ENCODE assay signal across 8 mouse cellular contexts in the genomic region with DNA sequence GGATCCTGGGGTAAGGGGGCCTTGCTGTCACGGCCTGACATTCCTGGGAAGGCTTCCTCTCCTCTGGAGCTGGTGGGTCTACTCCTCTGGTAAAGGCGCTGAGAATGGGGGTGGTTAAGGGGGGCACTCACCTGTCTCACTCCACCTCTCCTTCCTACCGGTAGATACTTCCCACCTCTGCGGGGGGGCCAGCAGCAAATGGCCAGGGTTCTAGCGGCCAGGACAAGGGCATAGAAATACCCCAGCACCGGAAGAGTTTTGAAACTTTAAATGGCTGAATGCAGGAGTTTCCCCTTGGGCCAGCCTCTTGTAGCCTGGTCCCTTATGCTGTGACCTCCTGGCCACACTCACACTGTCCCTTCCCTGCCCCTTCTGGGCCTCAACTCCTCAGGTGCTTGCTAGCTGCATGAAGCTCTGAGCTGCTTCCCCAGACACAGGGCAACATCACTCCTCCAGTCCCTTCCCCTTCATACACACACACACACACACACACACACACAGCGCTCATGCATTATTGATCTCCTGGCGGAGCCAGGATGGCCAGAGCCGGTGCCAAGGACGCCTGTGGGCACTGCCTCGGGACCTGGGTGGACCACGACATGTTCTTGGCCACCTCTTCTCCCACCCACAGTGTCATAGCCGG. TPM values are rescaled to one million over a fixed set of nuclear protein-coding genes. Genes with fewer than 3 reads are reported as not detected.
A peak's percentile ranks its signal among the peaks of the same experiment; 100 is the strongest.
DNase-seq lines count a peak whose midpoint lies in the region; ATAC-seq and TF ChIP-seq lines count a peak whose summit lies in the region.

No protein-coding gene starts in this region.

- ATAC-seq in heart, embryonic 13.5 days (ENCODE audit: extremely low read depth, insufficient number of reproducible peaks, low FRiP score, low TSS enrichment), result no peak
- peak; percentile 49 for ATAC-seq in forebrain, embryonic 11.5 days (replicated peaks; ENCODE audit: low FRiP score)
- ATAC-seq in liver, embryonic 12.5 days, result peak; percentile 28; the same call in 1 of the 2 replicates
- no peak for ATAC-seq in stomach, embryonic 15.5 days (ENCODE audit: insufficient read depth, low FRiP score, low read depth)
- ATAC-seq in monocyte, adult 5-6 weeks (replicated peaks; ENCODE audit: insufficient number of reproducible peaks, low FRiP score, low TSS enrichment, poor library complexity, severe bottlenecking), result no peak; the same call in 1 of the 2 replicates

- H3K4me3 ChIP-seq in heart, embryonic 13.5 days, result peak overlapping the region; percentile 79
- peak overlapping the region; percentile 83 for H3K4me3 ChIP-seq in ES-Bruce4 (ENCODE audit: low read depth, low read length)
- H3K4me3 ChIP-seq in forebrain, embryonic 11.5 days (ENCODE audit: low read depth, low read length), result peak overlapping the region; percentile 56
- peak overlapping the region; percentile 69 for H3K4me3 ChIP-seq in liver, embryonic 12.5 days
- peak overlapping the region; percentile 62 for H3K4me3 ChIP-seq in stomach, embryonic 15.5 days (replicated peaks)

- TF ChIP-seq EP300 in ES-Bruce4 (IDR thresholded peaks at IDR 0.05; ENCODE audit: insufficient read depth, low read depth, low read length), result no peak

- WGBS in heart, embryonic 13.5 days, result 25% methylated on average over 13 of the region's 13 CpGs
- 35% methylated on average over 13 of the region's 13 CpGs for WGBS in forebrain, embryonic 11.5 days
- 16% methylated on average over 13 of the region's 13 CpGs for WGBS in liver, embryonic 12.5 days (ENCODE audit: insufficient replicate concordance)
- 21% methylated on average over 13 of the region's 13 CpGs for WGBS in stomach, embryonic 15.5 days

- peak overlapping the region; percentile 98 for H3K4me2 ChIP-seq in heart, embryonic 13.5 days
- H3K4me2 ChIP-seq in forebrain, embryonic 11.5 days (ENCODE audit: low read depth, low read length, severe bottlenecking), result peak overlapping the region; percentile 89
- H3K4me2 ChIP-seq in liver, embryonic 12.5 days, result peak overlapping the region; percentile 81
- peak overlapping the region; percentile 88 for H3K4me2 ChIP-seq in stomach, embryonic 15.5 days

- no peak for DNase-seq in heart, adult 18-20 months
- DNase-seq in forebrain, embryonic 11.5 days (ENCODE audit: low spot score), result no peak
- DNase-seq in kidney, adult 11 months, result no peak

- no peak for TF ChIP-seq POLR2A in ES-Bruce4 (IDR thresholded peaks at IDR 0.05; ENCODE audit: insufficient read depth, low read length)

- no peak for TF ChIP-seq CTCF in ES-Bruce4 (IDR thresholded peaks at IDR 0.05; ENCODE audit: low read depth, low read length)

- peak overlapping the region; percentile 91 for H3K9ac ChIP-seq in heart, embryonic 13.5 days
- H3K9ac ChIP-seq in ES-Bruce4 (ENCODE audit: low read depth, poor library complexity, severe bottlenecking), result peak overlapping the region; percentile 48
- H3K9ac ChIP-seq in forebrain, embryonic 11.5 days (ENCODE audit: low read length), result peak overlapping the region; percentile 64
- H3K9ac ChIP-seq in liver, embryonic 12.5 days, result peak overlapping the region; percentile 83
- H3K9ac ChIP-seq in stomach, embryonic 15.5 days, result peak overlapping the region; percentile 83

- H3K9me3 ChIP-seq in heart, embryonic 13.5 days, result no peaks in the 10 kb centered on the region
- no peaks in the 10 kb centered on the region for H3K9me3 ChIP-seq in ES-Bruce4 (replicated peaks; ENCODE audit: control insufficient read depth, insufficient read depth, low read length, poor library complexity, severe bottlenecking)
- H3K9me3 ChIP-seq in forebrain, embryonic 11.5 days (ENCODE audit: control insufficient read depth, low read length), result no peaks in the 10 kb centered on the region
- no peaks in the 10 kb centered on the region for H3K9me3 ChIP-seq in liver, embryonic 12.5 days (replicated peaks)
- no peaks in the 10 kb centered on the region for H3K9me3 ChIP-seq in stomach, embryonic 15.5 days

- peak overlapping the region; percentile 61 for H3K27ac ChIP-seq in heart, embryonic 13.5 days (replicated peaks)
- no peak overlapping the region for H3K27ac ChIP-seq in ES-Bruce4 (ENCODE audit: insufficient read depth, low read length)
- no peak overlapping the region for H3K27ac ChIP-seq in forebrain, embryonic 11.5 days (ENCODE audit: low read depth, low read length)
- peak overlapping the region; percentile 74 for H3K27ac ChIP-seq in liver, embryonic 12.5 days
- H3K27ac ChIP-seq in stomach, embryonic 15.5 days, result peak overlapping the region; percentile 75

- peaks cover 24% of the 10 kb centered on the region for H3K4me1 ChIP-seq in heart, embryonic 13.5 days
- H3K4me1 ChIP-seq in ES-Bruce4 (ENCODE audit: control insufficient read depth, insufficient read depth, low read length), result no peaks in the 10 kb centered on the region
- peaks cover 11% of the 10 kb centered on the region for H3K4me1 ChIP-seq in forebrain, embryonic 11.5 days (replicated peaks; ENCODE audit: control insufficient read depth, insufficient read depth, low read length)
- peaks cover 30% of the 10 kb centered on the region for H3K4me1 ChIP-seq in liver, embryonic 12.5 days
- H3K4me1 ChIP-seq in stomach, embryonic 15.5 days, result peaks cover 26% of the 10 kb centered on the region

- H3K27me3 ChIP-seq in heart, embryonic 13.5 days (replicated peaks), result no peaks in the 10 kb centered on the region
- no peaks in the 10 kb centered on the region for H3K27me3 ChIP-seq in ES-Bruce4 (ENCODE audit: control insufficient read depth, insufficient read depth, low read length, poor library complexity, severe bottlenecking)
- no peaks in the 10 kb centered on the region for H3K27me3 ChIP-seq in forebrain, embryonic 11.5 days (ENCODE audit: control insufficient read depth, insufficient read depth, low read length)
- H3K27me3 ChIP-seq in liver, embryonic 12.5 days (replicated peaks), result no peaks in the 10 kb centered on the region
- no peaks in the 10 kb centered on the region for H3K27me3 ChIP-seq in stomach, embryonic 15.5 days (replicated peaks)

- peaks cover 63% of the 10 kb centered on the region for H3K36me3 ChIP-seq in heart, embryonic 13.5 days
- peaks cover 15% of the 10 kb centered on the region for H3K36me3 ChIP-seq in ES-Bruce4 (ENCODE audit: control insufficient read depth, insufficient read depth, low read length, poor library complexity, severe bottlenecking)
- H3K36me3 ChIP-seq in forebrain, embryonic 11.5 days (ENCODE audit: control insufficient read depth, insufficient read depth, low read length), result peaks cover 2% of the 10 kb centered on the region; the same call in 1 of the 2 replicates
- peaks cover 54% of the 10 kb centered on the region for H3K36me3 ChIP-seq in liver, embryonic 12.5 days
- H3K36me3 ChIP-seq in stomach, embryonic 15.5 days, result peaks cover 24% of the 10 kb centered on the region

RNA-seq across cellular contexts. Expression of a gene that starts 0.6 kb away (rescaled TPM):
- 6.2 and 6.5 TPM in 2 replicates for polyA plus RNA-seq in heart, embryonic 13.5 days (2015; fragmentation: Nextera tagmentation; extraction: Ambion mirVana)
- 1 to 10 TPM; 3.8 to 5.1 TPM for total RNA-seq in heart, adult 18-20 months (2021)
- 8.3 and 9.1 TPM in 2 replicates for polyA plus RNA-seq in ES-Bruce4 (2011; ENCODE audit: insufficient read depth, insufficient read length, low read depth, missing spikeins)
- polyA plus RNA-seq in forebrain, embryonic 11.5 days (2014; fragmentation: Nextera tagmentation; extraction: Ambion mirVana), result 6.7 and 7.7 TPM in 2 replicates
- polyA plus RNA-seq in liver, embryonic 12.5 days (2016; fragmentation: Nextera tagmentation; extraction: Ambion mirVana), result 3.7 and 3.8 TPM in 2 replicates
- 7.8 and 9.5 TPM in 2 replicates for polyA plus RNA-seq in stomach, embryonic 15.5 days (2015; fragmentation: Nextera tagmentation; extraction: Ambion mirVana)
- total RNA-seq in monocyte, adult 5-6 weeks (2017), result 10.0 to 13.1 TPM (median 11.3 TPM) in 3 replicates

RNA-seq across cellular contexts. Expression of a gene that starts 9.7 kb away (rescaled TPM):
- 67.5 and 72.6 TPM in 2 replicates for polyA plus RNA-seq in heart, embryonic 13.5 days (2015; fragmentation: Nextera tagmentation; extraction: Ambion mirVana)
- 10 to 100 TPM; 92.1 to 94.8 TPM for total RNA-seq in heart, adult 18-20 months (2021)
- polyA plus RNA-seq in ES-Bruce4 (2011; ENCODE audit: insufficient read depth, insufficient read length, low read depth, missing spikeins), result 62.6 and 67.1 TPM in 2 replicates
- polyA plus RNA-seq in forebrain, embryonic 11.5 days (2014; fragmentation: Nextera tagmentation; extraction: Ambion mirVana), result 76.4 and 76.6 TPM in 2 replicates
- 56.7 TPM in 2 replicates for polyA plus RNA-seq in liver, embryonic 12.5 days (2016; fragmentation: Nextera tagmentation; extraction: Ambion mirVana)
- 78.8 and 85.1 TPM in 2 replicates for polyA plus RNA-seq in stomach, embryonic 15.5 days (2015; fragmentation: Nextera tagmentation; extraction: Ambion mirVana)
- 12.3 to 17.5 TPM (median 13.4 TPM) in 3 replicates for total RNA-seq in monocyte, adult 5-6 weeks (2017)

RNA-seq across cellular contexts. Expression of a gene that starts 9.9 kb away (rescaled TPM):
- polyA plus RNA-seq in heart, embryonic 13.5 days (2015; fragmentation: Nextera tagmentation; extraction: Ambion mirVana), result 0.18 and 0.49 TPM in 2 replicates
- total RNA-seq in heart, adult 18-20 months (2021), result under 1 TPM; 0.25 to 0.36 TPM
- 1.5 and 2.4 TPM in 2 replicates for polyA plus RNA-seq in ES-Bruce4 (2011; ENCODE audit: insufficient read depth, insufficient read length, low read depth, missing spikeins)
- 3.8 and 4.2 TPM in 2 replicates for polyA plus RNA-seq in forebrain, embryonic 11.5 days (2014; fragmentation: Nextera tagmentation; extraction: Ambion mirVana)
- 0.35 and 0.48 TPM in 2 replicates for polyA plus RNA-seq in liver, embryonic 12.5 days (2016; fragmentation: Nextera tagmentation; extraction: Ambion mirVana)
- polyA plus RNA-seq in stomach, embryonic 15.5 days (2015; fragmentation: Nextera tagmentation; extraction: Ambion mirVana), result 0.54 and 0.86 TPM in 2 replicates
- not detected in 3 replicates for total RNA-seq in monocyte, adult 5-6 weeks (2017)

RNA-seq across cellular contexts. Expression of a gene that starts 21.3 kb away (rescaled TPM):
- polyA plus RNA-seq in heart, embryonic 13.5 days (2015; fragmentation: Nextera tagmentation; extraction: Ambion mirVana), result 16.0 and 19.2 TPM in 2 replicates
- 10 to 100 TPM; 15.4 TPM for total RNA-seq in heart, adult 18-20 months (2021)
- polyA plus RNA-seq in ES-Bruce4 (2011; ENCODE audit: insufficient read depth, insufficient read length, low read depth, missing spikeins), result 6.8 and 7.4 TPM in 2 replicates
- polyA plus RNA-seq in forebrain, embryonic 11.5 days (2014; fragmentation: Nextera tagmentation; extraction: Ambion mirVana), result 31.2 and 31.6 TPM in 2 replicates
- polyA plus RNA-seq in liver, embryonic 12.5 days (2016; fragmentation: Nextera tagmentation; extraction: Ambion mirVana), result 9.8 and 11.0 TPM in 2 replicates
- polyA plus RNA-seq in stomach, embryonic 15.5 days (2015; fragmentation: Nextera tagmentation; extraction: Ambion mirVana), result 19.7 and 20.1 TPM in 2 replicates
- 2.3 to 3.2 TPM (median 2.9 TPM) in 3 replicates for total RNA-seq in monocyte, adult 5-6 weeks (2017)

RNA-seq across cellular contexts. Expression of a gene that starts 37.9 kb away (rescaled TPM):
- 0.18 and 0.21 TPM in 2 replicates for polyA plus RNA-seq in heart, embryonic 13.5 days (2015; fragmentation: Nextera tagmentation; extraction: Ambion mirVana)
- total RNA-seq in heart, adult 18-20 months (2021), result under 1 TPM in 1 of 2 experiments, not detected in 1; 0.21 TPM
- 12.4 and 13.5 TPM in 2 replicates for polyA plus RNA-seq in ES-Bruce4 (2011; ENCODE audit: insufficient read depth, insufficient read length, low read depth, missing spikeins)
- polyA plus RNA-seq in forebrain, embryonic 11.5 days (2014; fragmentation: Nextera tagmentation; extraction: Ambion mirVana), result 0.17 TPM in 1 of 2 replicates, not detected in the other
- 0.15 and 0.19 TPM in 2 replicates for polyA plus RNA-seq in liver, embryonic 12.5 days (2016; fragmentation: Nextera tagmentation; extraction: Ambion mirVana)
- polyA plus RNA-seq in stomach, embryonic 15.5 days (2015; fragmentation: Nextera tagmentation; extraction: Ambion mirVana), result 1.4 and 3.7 TPM in 2 replicates
- total RNA-seq in monocyte, adult 5-6 weeks (2017), result not detected in 3 replicates

Comparison
In these comparisons a context has a peak if more than half of its experiments do, and no peak if none do; other contexts are left out.
1. ATAC-seq: peak in forebrain, embryonic 11.5 days (single experiment) and liver, embryonic 12.5 days (single experiment); none in heart, embryonic 13.5 days (single experiment), stomach, embryonic 15.5 days (single experiment) and monocyte, adult 5-6 weeks (single experiment).
2. H3K27ac ChIP-seq: peak in heart, embryonic 13.5 days (single experiment), liver, embryonic 12.5 days (single experiment) and stomach, embryonic 15.5 days (single experiment); none in ES-Bruce4 (single experiment) and forebrain, embryonic 11.5 days (single experiment).
3. Peak in every context shown above with its lines, with median percentiles within 50 percentile points of each other: H3K4me2 ChIP-seq, H3K4me3 ChIP-seq and H3K9ac ChIP-seq.